Mouse (Mus musculus): ENCODE measurements at regions not wholly inside any gene's neighbourhood (a gene's known extent, or its start where the extent isn't known, plus 50 kb on each side); places are given as distances from the start of the nearest gene placed in this dataset.

- Histone ChIP-seq H3K4me3 (replicated peaks) (no peak overlapping the region), H3K27ac (no peak overlapping the region), H3K9me3 (no peaks in the 10 kb centered on the region), H3K4me2 (no peak overlapping the region), H3K36me3 (no peaks in the 10 kb centered on the region), H3K27me3 (no peaks in the 10 kb centered on the region), H3K4me1 (replicated peaks) (no peaks in the 10 kb centered on the region), H3K9ac (replicated peaks) (no peak overlapping the region)
- ATAC-seq (ENCODE audit: insufficient number of reproducible peaks, insufficient read depth, low FRiP score, low TSS enrichment, low read depth): no peak
- 11% methylated on average over 7 of the region's 7 CpGs for WGBS
These were observed 365.1 kb downstream of the Dmrt2 start for GRCm38 (mm10) chr19:26037270-26037669.

DNA sequence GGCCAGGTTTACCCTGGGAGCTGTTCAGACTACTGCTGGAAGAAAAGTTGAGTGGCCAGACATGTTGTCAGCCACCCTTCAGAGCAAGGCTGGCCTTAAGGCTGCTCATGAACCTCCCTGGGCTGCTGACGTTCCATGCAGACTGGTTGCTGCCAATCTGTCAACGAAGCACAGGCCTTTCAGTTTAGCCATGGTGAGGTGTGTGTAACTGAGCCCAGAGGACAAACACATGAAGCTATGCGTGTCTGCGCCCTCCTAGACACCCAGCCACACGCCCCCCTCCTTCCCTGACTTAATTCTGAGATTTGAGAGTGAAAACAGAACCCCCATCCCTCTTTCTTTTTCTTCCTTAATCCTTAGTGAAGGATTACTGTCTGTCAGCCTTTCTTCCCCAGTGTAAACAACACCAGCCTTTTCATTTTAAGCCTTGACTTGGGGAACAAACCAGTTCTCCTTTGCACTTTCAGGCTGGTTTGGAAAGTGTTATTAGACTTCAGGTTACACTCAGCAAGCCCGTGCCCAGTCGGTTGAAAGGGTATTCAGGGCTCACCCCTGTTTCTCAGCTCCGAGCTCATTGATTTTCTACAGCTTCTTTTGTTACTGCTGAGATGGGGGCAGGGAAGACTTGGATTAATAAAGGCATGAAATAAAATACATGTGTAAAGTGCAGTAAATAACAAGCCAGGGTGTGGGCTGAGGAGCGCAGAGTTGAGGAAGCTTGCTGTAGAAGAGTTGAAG lies 379.4 kb downstream of the Dmrt2 start:
- Histone ChIP-seq H3K36me3 (no peaks in the 10 kb centered on the region), H3K4me1 (replicated peaks) (0 out of 2 replicates have a peak, but pooled peaks cover 2% of the 10 kb centered on the region), H3K4me3 (replicated peaks) (no peak overlapping the region), H3K9ac (replicated peaks) (no peak overlapping the region), H3K27me3 (no peaks in the 10 kb centered on the region), H3K4me2 (no peak overlapping the region), H3K27ac (no peak overlapping the region), H3K9me3 (no peaks in the 10 kb centered on the region)
- ATAC-seq (ENCODE audit: insufficient number of reproducible peaks, insufficient read depth, low FRiP score, low TSS enrichment, low read depth): peak; percentile 56; the same call in 1 of the 2 replicates
- 40% methylated on average over 9 of the region's 9 CpGs for WGBS

DNA sequence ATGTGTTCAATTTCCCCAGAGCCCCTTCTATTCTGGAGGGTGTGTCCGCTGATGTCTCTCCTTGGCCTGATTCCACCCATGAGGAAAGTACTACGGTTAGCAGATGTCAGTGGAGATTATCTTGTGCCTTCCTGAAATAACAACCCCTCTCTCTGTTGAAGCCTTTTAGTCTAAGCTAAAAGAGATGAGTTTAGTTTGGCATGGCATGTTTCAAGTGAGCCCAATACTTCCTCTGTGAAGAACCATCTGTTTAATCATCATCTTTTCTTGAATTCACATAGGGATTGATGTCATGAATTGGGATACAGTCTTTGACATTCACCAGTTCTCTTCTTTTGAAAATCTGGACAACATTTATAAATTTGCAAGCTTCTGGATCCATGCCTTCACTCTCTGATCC lies 387.5 kb downstream of the Dmrt2 start:
- Histone ChIP-seq H3K4me2 (no peak overlapping the region), H3K36me3 (no peaks in the 10 kb centered on the region), H3K27ac (no peak overlapping the region), H3K4me1 (replicated peaks) (no peaks in the 10 kb centered on the region), H3K9ac (replicated peaks) (no peak overlapping the region), H3K27me3 (peaks cover 6% of the 10 kb centered on the region; the same call in 1 of the 2 replicates), H3K4me3 (replicated peaks) (no peak overlapping the region), H3K9me3 (no peaks in the 10 kb centered on the region)
- 88% methylated on average over 2 of the region's 2 CpGs for WGBS
- ATAC-seq (ENCODE audit: insufficient number of reproducible peaks, insufficient read depth, low FRiP score, low TSS enrichment, low read depth): no peak

- ATAC-seq (ENCODE audit: insufficient number of reproducible peaks, insufficient read depth, low FRiP score, low TSS enrichment, low read depth): no peak
- Histone ChIP-seq H3K27ac (no peak overlapping the region), H3K4me3 (replicated peaks) (no peak overlapping the region), H3K36me3 (no peaks in the 10 kb centered on the region), H3K27me3 (peaks cover 14% of the 10 kb centered on the region; the same call in 1 of the 2 replicates), H3K9me3 (no peaks in the 10 kb centered on the region), H3K9ac (replicated peaks) (no peak overlapping the region), H3K4me1 (replicated peaks) (0 out of 2 replicates have a peak, but pooled peaks cover 4% of the 10 kb centered on the region), H3K4me2 (no peak overlapping the region)
- 61% methylated on average over 2 of the region's 2 CpGs for WGBS
These were observed 396.3 kb downstream of the Dmrt2 start for GRCm38 (mm10) chr19:26068553-26068952.

- 93% methylated on average over 3 of the region's 3 CpGs for WGBS
- H3K9ac ChIP-seq (replicated peaks): no peak overlapping the region
- no peaks in the 10 kb centered on the region for H3K36me3 ChIP-seq
- 0 out of 2 replicates have a peak, but pooled peaks cover 4% of the 10 kb centered on the region for H3K4me1 ChIP-seq (replicated peaks)
- H3K9me3 ChIP-seq: no peaks in the 10 kb centered on the region
- H3K27ac ChIP-seq: no peak overlapping the region
- ATAC-seq (ENCODE audit: insufficient number of reproducible peaks, insufficient read depth, low FRiP score, low TSS enrichment, low read depth): no peak
- H3K4me3 ChIP-seq (replicated peaks): no peak overlapping the region
- 0 out of 2 replicates have a peak, but pooled peaks cover 10% of the 10 kb centered on the region for H3K27me3 ChIP-seq
- no peak overlapping the region for H3K4me2 ChIP-seq
These were observed 397.7 kb downstream of the Dmrt2 start for GRCm38 (mm10) chr19:26069908-26070307.

DNA sequence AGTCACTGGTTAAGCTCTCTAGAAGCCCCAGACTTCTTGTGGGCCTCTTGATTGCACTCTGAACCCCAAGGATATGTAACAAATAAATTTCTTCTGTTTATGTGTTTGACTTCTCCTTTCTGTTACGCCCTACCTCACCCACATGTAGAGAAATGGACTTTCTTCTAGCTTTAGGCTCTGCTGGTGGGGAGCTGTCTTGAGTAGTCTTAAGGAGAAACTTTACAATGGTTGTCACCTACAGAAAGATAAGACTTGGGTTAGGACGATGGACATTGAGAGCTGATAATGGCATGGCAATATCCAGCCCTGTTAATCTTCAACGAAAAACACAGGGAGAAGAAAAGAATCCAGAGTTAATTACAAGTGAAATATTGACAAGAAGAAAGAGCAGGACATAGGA lies 416.1 kb downstream of the Dmrt2 start:
- Histone ChIP-seq H3K36me3 (no peaks in the 10 kb centered on the region), H3K4me3 (replicated peaks) (no peak overlapping the region), H3K27me3 (no peaks in the 10 kb centered on the region), H3K27ac (no peak overlapping the region), H3K9ac (replicated peaks) (no peak overlapping the region), H3K4me2 (no peak overlapping the region), H3K9me3 (no peaks in the 10 kb centered on the region), H3K4me1 (replicated peaks) (no peaks in the 10 kb centered on the region)
- WGBS: 84% methylated on average over 3 of the region's 3 CpGs
- no peak for ATAC-seq (ENCODE audit: insufficient number of reproducible peaks, insufficient read depth, low FRiP score, low TSS enrichment, low read depth)

- Histone ChIP-seq H3K27ac (no peak overlapping the region), H3K4me3 (replicated peaks) (no peak overlapping the region), H3K9me3 (no peaks in the 10 kb centered on the region), H3K9ac (replicated peaks) (no peak overlapping the region), H3K4me2 (no peak overlapping the region), H3K27me3 (no peaks in the 10 kb centered on the region), H3K4me1 (replicated peaks) (no peaks in the 10 kb centered on the region), H3K36me3 (no peaks in the 10 kb centered on the region)
- whole genome bisulfite sequencing: 84% methylated on average over 8 of the region's 8 CpGs
- ATAC-seq (ENCODE audit: insufficient number of reproducible peaks, insufficient read depth, low FRiP score, low TSS enrichment, low read depth): no peak
These were observed 419.2 kb downstream of the Dmrt2 start for GRCm38 (mm10) chr19:26091386-26091785.

DNA sequence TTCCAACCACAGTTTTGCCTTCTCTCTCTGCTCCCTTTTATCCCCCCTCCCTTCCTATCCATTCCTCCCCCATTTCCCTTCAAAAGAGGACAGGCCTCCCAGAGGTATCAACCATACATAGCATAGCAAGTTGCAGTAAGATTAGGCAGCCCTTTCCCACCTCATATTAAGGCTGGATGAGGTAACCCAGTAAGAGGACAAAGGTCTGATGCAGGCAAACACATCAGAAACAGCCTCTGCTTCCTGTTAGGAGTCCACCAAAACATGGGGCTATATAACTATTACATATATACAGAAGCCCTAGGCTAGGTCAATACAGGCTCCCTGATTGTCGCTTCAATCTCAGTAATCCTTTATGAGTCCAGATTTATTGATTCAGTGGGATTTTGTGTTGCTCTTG lies 421.6 kb downstream of the Dmrt2 start:
- Histone ChIP-seq H3K27ac (no peak overlapping the region), H3K4me2 (no peak overlapping the region), H3K27me3 (no peaks in the 10 kb centered on the region), H3K9me3 (no peaks in the 10 kb centered on the region), H3K9ac (replicated peaks) (no peak overlapping the region), H3K36me3 (no peaks in the 10 kb centered on the region), H3K4me1 (replicated peaks) (no peaks in the 10 kb centered on the region), H3K4me3 (replicated peaks) (no peak overlapping the region)
- ATAC-seq (ENCODE audit: insufficient number of reproducible peaks, insufficient read depth, low FRiP score, low TSS enrichment, low read depth): no peak
- 84% methylated on average over 1 of the region's 1 CpGs for WGBS

DNA sequence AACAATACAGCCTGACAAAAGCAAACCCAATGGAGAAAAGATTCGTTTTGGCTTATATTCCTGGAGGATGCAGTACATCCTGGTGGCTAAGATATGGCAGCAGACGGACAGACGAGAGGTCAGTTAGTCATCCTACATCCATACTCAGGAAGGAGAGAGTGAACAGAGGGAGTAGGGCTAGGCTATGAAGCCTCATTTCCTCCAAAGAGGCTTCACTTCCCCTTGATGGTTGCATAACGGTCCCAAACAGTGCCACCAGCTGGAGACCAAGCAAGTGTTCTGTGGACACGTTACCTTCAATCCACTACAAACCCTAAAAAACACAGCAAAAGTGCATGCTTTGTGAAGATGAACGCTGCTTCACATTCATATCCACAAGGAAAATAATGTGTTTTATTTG lies 442.1 kb downstream of the Dmrt2 start:
- Histone ChIP-seq H3K27ac (no peak overlapping the region), H3K36me3 (no peaks in the 10 kb centered on the region), H3K4me3 (replicated peaks) (no peak overlapping the region), H3K9ac (replicated peaks) (no peak overlapping the region), H3K4me2 (no peak overlapping the region), H3K27me3 (no peaks in the 10 kb centered on the region), H3K4me1 (replicated peaks) (no peaks in the 10 kb centered on the region), H3K9me3 (no peaks in the 10 kb centered on the region)
- WGBS: 90% methylated on average over 6 of the region's 6 CpGs
- ATAC-seq (ENCODE audit: insufficient number of reproducible peaks, insufficient read depth, low FRiP score, low TSS enrichment, low read depth): no peak

DNA sequence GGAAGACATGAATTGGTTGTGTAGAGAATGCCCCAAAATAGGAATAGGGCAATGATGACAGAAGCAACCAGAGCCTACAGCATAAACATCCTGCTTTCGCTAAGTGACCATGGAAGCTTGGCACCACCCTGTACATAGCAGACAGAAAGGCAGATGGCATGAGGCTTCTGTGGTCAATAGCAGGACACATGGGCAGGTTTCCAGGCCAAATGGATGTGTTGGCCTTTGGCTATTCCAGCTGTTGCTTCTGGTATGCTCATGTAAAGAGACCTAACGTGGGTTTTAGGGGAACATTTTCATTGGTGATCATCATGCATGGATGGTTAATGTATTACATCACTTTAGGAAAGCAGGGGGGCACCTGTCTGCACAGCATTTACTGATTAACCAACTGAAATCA lies 456.2 kb downstream of the Dmrt2 start:
- no peaks in the 10 kb centered on the region for H3K4me1 ChIP-seq (replicated peaks)
- H3K4me2 ChIP-seq: no peak overlapping the region
- no peak for ATAC-seq (ENCODE audit: insufficient number of reproducible peaks, insufficient read depth, low FRiP score, low TSS enrichment, low read depth)
- H3K9me3 ChIP-seq: no peaks in the 10 kb centered on the region
- 80% methylated on average over 2 of the region's 2 CpGs for WGBS
- no peak overlapping the region for H3K9ac ChIP-seq (replicated peaks)
- no peak overlapping the region for H3K27ac ChIP-seq
- H3K36me3 ChIP-seq: no peaks in the 10 kb centered on the region
- no peaks in the 10 kb centered on the region for H3K27me3 ChIP-seq
- no peak overlapping the region for H3K4me3 ChIP-seq (replicated peaks)

DNA sequence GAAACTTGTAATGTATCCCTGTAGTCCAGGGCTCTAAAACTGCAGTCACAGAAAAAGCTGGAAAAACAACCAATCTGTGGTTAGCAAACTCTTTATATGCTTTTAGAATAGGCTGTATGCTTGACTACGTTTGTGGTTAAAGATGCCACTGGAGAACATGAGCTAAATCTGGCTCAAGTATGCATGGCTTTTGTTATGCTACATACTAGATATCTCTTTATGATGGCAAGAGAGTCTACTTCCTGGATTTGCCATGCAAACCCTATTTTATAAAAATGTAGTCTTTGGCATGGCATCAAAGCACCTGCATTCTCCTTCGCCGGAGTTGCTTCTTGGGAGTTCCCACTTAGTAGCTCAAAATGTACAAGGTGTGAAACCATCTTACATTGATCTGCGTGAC lies 462.2 kb downstream of the Dmrt2 start:
- Histone ChIP-seq H3K4me1 (replicated peaks) (0 out of 2 replicates have a peak, but pooled peaks cover 2% of the 10 kb centered on the region), H3K36me3 (no peaks in the 10 kb centered on the region), H3K27ac (no peak overlapping the region), H3K27me3 (no peaks in the 10 kb centered on the region), H3K4me2 (no peak overlapping the region), H3K9me3 (no peaks in the 10 kb centered on the region), H3K9ac (replicated peaks) (no peak overlapping the region), H3K4me3 (replicated peaks) (no peak overlapping the region)
- 90% methylated on average over 4 of the region's 4 CpGs for WGBS
- no peak for ATAC-seq (ENCODE audit: insufficient number of reproducible peaks, insufficient read depth, low FRiP score, low TSS enrichment, low read depth)

Data from limb, embryonic 12.5 days (tissue).